Mouse (Mus musculus): ENCODE results near the gene Maf.

DNA sequence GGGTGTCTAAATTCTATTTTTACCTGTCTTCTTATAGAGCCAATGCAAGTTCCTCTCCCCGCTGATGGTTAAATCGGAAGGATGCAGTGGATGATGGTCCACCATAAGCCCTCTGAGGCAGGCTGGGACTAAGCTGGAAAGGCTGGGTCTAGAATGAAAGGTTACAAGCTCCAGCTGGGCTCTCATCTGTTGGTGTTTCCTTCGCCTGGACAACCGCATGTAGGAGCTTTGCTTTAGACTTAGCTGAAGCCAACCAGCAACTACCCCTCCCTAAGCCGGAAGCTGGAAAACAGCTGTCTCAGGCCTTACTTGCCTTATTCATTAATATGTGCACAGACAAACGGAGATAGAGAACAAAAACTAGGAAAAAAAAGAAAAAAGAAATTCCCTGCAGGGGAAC, 70.8 kb downstream of the Maf start:
- TF ChIP-seq CTCF (IDR thresholded peaks at IDR 0.05; ENCODE audit: low read depth, low read length) (no peak), TAL1 (conservative IDR thresholded peaks at IDR 0.05; ENCODE audit: low read depth, low read length) (no peak), GATA1 (IDR thresholded peaks at IDR 0.05; ENCODE audit: borderline replicate concordance, low read length) (no peak), GATA2 (IDR thresholded peaks at IDR 0.05; ENCODE audit: borderline replicate concordance, low read depth, low read length) (no peak)

All from G1E (cell line).